Mouse (Mus musculus): Measurements from ENCODE around the gene Ccr6. TPM values are rescaled to one million over a fixed set of nuclear protein-coding genes. Genes with fewer than 3 reads are reported as not detected.
A peak's percentile ranks its signal among the peaks of the same experiment; 100 is the strongest.

Gene Ccr6
- total and polyA plus RNA-seq, 3 experiments: 0.08 TPM; not detected in 2

DNA sequence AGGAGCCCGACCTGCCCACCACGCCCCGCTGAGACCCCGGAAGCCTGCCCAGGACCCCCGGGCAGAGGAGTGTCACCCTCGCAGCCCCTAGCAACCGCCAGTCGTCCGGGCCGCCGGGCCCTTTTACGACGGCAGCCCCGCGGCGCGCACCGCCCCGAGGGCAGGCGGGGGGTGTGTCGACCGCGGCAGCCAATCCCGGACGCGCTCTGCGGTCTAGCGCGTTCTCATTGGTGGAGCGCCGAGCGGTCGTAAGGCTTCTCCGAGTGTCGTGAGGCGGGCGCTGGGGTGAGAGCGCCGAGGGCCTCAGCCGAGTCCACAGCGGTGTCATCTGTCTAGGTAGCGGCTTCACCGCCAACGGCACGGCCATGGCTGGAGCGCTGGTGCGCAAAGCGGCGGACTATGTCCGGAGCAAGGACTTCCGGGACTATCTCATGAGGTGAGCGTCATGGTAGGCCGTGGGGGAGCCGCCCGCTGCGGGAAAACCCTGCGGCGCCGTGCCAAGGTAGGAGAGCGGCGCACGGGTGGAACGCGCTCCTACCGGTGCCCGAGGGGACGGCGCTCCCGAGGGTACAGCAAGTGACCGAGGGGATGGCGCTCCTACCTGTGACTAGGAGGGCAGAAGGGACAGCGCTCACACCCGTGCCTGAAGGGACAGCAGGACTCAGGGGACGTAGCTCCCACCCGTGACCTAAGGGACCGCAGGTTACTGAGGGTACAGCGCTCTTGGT is 47.8 kb downstream of the Ccr6 start:
- DNase-seq: peak; percentile 98

DNA sequence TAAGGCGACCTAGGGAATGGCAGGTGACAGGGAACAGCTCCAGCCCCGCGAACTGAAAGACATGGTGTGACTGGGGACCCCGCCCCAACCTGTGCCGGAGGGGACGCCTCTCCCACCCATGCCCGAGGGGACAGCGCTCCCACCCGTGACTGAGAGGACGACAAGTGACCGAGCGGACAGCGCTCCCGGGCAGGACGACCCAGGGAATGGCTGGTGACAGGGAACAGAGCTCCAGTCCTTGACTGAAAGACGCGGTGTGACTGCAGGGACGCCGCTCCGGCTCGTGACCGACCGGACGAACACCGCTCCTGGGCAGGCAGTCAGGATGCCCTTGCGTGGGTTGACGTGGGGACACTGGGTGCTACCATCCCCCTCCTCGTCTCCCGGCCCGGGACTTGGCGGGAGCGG is 48.4 kb downstream of the Ccr6 start:
- peak; percentile 67 for DNase-seq

- DNase-seq: peak; percentile 39
These were observed 49.2 kb downstream of the Ccr6 start for GRCm38 (mm10) chr17:8285056-8285455.

GRCm38 (mm10) chr17:8286987-8287386 is 51.1 kb downstream of the Ccr6 start:
- DNase-seq: peak; percentile 19

DNA sequence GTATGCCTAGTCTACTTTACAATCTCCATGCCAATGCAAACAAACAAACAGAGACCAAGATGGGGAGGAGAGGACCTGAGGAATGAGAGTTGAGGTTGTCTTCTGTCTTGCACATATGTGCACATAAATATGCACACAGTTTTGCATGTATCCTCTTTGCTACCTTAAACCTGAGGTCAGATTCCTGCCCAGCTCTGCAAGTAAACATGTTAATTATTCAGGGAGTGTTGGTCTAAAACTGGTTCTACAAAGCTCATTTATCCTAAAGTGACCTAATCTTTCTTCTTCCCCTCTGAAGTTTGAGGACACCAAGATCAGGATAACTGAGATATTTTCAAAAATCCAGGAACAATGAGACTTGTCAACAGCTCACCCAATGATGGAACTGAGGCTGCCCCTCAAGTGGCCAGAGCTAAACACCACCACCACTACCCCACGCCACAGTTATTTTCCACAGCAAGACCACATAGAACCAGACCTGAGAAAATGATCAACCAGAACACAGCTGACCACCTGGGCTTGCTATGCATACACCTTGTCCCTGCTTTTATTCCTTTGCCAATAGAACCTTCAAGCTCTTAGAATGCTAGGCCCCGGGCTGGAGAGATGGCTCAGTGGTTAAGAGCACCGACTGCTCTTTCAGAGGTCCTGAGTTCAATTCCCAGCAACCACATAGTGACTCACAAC is 54.3 kb downstream of the Ccr6 start:
- no peak for DNase-seq

- DNase-seq: peak; percentile 69
These were observed 54.9 kb downstream of the Ccr6 start for GRCm38 (mm10) chr17:8290736-8291135.

- DNase-seq: no peak
These were observed 60.0 kb downstream of the Ccr6 start for GRCm38 (mm10) chr17:8295825-8296224.

- no peak for DNase-seq
These were observed 60.5 kb downstream of the Ccr6 start for GRCm38 (mm10) chr17:8296313-8296844.

DNA sequence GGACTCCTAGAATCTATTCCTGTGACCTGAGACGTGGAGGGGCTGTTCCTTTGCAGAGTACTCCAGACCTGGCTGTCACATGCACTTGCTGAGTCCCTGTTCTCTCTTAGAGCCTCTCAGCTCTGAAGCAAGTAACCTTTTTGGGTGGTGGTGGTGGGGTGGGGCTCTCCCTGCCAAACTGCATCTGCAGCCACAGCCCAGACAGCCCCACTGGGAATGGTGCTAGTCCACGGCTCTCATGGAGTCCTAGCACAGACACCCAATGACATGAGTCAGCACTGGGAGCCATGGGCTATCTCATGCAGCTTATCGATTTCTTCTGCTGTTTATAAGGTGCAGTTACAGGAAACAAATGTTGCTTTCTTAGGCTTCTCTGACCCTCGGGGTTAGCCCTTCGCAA is 61.9 kb downstream of the Ccr6 start:
- DNase-seq: no peak

- DNase-seq: no peak
These were observed 62.4 kb downstream of the Ccr6 start for GRCm38 (mm10) chr17:8298281-8298680.

GRCm38 (mm10) chr17:8299524-8299923 is 63.7 kb downstream of the Ccr6 start:
- peak; percentile 40 for DNase-seq

GRCm38 (mm10) chr17:8301515-8301914 is 65.7 kb downstream of the Ccr6 start:
- DNase-seq: no peak

- no peak for DNase-seq
These were observed 67.1 kb downstream of the Ccr6 start for GRCm38 (mm10) chr17:8302772-8303438.

- no peak for DNase-seq
These were observed 67.8 kb downstream of the Ccr6 start for GRCm38 (mm10) chr17:8303671-8304070.

DNA sequence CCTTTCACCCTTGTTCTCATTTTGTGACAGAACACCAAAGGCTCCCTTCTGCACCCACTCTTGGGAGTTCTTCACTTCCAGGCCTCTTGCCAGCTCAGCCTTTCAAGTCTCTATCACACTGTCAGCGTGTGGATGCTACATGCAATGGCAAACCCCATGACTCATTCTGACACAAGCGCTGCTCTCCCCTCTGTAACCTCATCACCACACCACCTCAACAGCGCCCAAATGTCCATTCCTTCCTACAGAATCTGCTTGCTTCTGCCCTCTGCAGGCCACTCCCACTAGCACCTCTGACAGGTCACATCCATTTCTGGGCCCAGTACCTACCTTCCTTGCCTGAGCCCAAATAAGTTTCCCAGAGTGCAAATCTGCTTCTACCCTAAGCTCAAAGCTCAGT is 70.0 kb downstream of the Ccr6 start:
- DNase-seq: peak; percentile 41

Other genes with a start within 250 kb of the Ccr6 start
- gene Gm49673, start 88.3 kb upstream of the Ccr6 start, total RNA-seq (2021): not detected
- gene Gm49673, start 88.3 kb upstream of the Ccr6 start, polyA plus RNA-seq (2012; rRNA removed): 2.5 and 16.1 TPM in 2 replicates
- 10 to 100 TPM; 29.2 to 62.6 TPM for gene Rnaset2a, start 87.9 kb upstream of the Ccr6 start, total RNA-seq (2021)
- 54.9 and 82.3 TPM in 2 replicates for gene Rnaset2a, start 87.9 kb upstream of the Ccr6 start, polyA plus RNA-seq (2012; rRNA removed)
- gene Fgfr1op, start 70.5 kb upstream of the Ccr6 start, total RNA-seq (2021): 10 to 100 TPM; 16.6 to 21.4 TPM
- 0.42 and 0.43 TPM in 2 replicates for gene Fgfr1op, start 70.5 kb upstream of the Ccr6 start, polyA plus RNA-seq (2012; rRNA removed)
- 100 to 1,000 TPM; 296 to 304 TPM for gene Mpc1, start 46.9 kb downstream of the Ccr6 start, total RNA-seq (2021)
- gene Mpc1, start 46.9 kb downstream of the Ccr6 start, polyA plus RNA-seq (2012; rRNA removed): 92.5 and 121 TPM in 2 replicates
- 10 to 100 TPM; 32.8 to 39.7 TPM for gene Sft2d1, start 75.1 kb downstream of the Ccr6 start, total RNA-seq (2021)
- gene Sft2d1, start 75.1 kb downstream of the Ccr6 start, polyA plus RNA-seq (2012; rRNA removed): 108 and 123 TPM in 2 replicates
- under 1 TPM; 0.14 to 0.49 TPM for gene Prr18, start 101.4 kb downstream of the Ccr6 start, total RNA-seq (2021)
- 0.25 and 0.38 TPM in 2 replicates for gene Prr18, start 101.4 kb downstream of the Ccr6 start, polyA plus RNA-seq (2012; rRNA removed)
- not detected for gene T2, start 119.9 kb downstream of the Ccr6 start, total RNA-seq (2021)
- not detected in 2 replicates for gene T2, start 119.9 kb downstream of the Ccr6 start, polyA plus RNA-seq (2012; rRNA removed)
- not detected for gene T, start 198.4 kb downstream of the Ccr6 start, total RNA-seq (2021)
- 0.26 and 0.28 TPM in 2 replicates for gene T, start 198.4 kb downstream of the Ccr6 start, polyA plus RNA-seq (2012; rRNA removed)